In genomic region chr11:55459850-55460558, GRCm38 (mm10) we compare ENCODE assay signal across 8 mouse cellular contexts. TPM values are rescaled to one million over a fixed set of nuclear protein-coding genes. Genes with fewer than 3 reads are reported as not detected.
DNase-seq lines count a peak whose midpoint lies in the region; ATAC-seq and TF ChIP-seq lines count a peak whose summit lies in the region.

No protein-coding gene starts in this region.

- TF ChIP-seq EP300 in heart, adult 2 months (IDR thresholded peaks at IDR 0.05; ENCODE audit: insufficient read depth, low read depth, low read length), result no peak
- no peak for TF ChIP-seq EP300 in ES-Bruce4 (IDR thresholded peaks at IDR 0.05; ENCODE audit: insufficient read depth, low read depth, low read length)

- H3K27me3 ChIP-seq in heart, adult 2 months (ENCODE audit: control insufficient read depth, insufficient read depth, low read length), result no peaks in the 10 kb centered on the region
- no peaks in the 10 kb centered on the region for H3K27me3 ChIP-seq in ES-Bruce4 (ENCODE audit: control insufficient read depth, insufficient read depth, low read length, poor library complexity, severe bottlenecking)
- H3K27me3 ChIP-seq in hindbrain, embryonic 10.5 days (ENCODE audit: insufficient read depth, poor library complexity, severe bottlenecking), result no peaks in the 10 kb centered on the region

- 0 out of 2 replicates have a peak, but pooled peaks cover 2% of the 10 kb centered on the region for H3K79me2 ChIP-seq in heart, adult 2 months (replicated peaks; ENCODE audit: control insufficient read depth, insufficient read depth, low read length)

- 18% methylated on average over 3 of the region's 3 CpGs for WGBS in heart, adult 2 months
- 34% methylated on average over 3 of the region's 3 CpGs for WGBS in hindbrain, embryonic 10.5 days

- no peak for TF ChIP-seq POLR2A in heart, adult 2 months (IDR thresholded peaks at IDR 0.05; ENCODE audit: insufficient read depth, low read depth, low read length)
- no peak for TF ChIP-seq POLR2A in ES-Bruce4 (IDR thresholded peaks at IDR 0.05; ENCODE audit: insufficient read depth, low read length)

- DNase-seq in heart, adult 2 months, result peak in 1 of 2 experiments; percentile 18
- DNase-seq in heart, postnatal 25 days (ENCODE audit: low spot score), result no peak
- no peak for DNase-seq in hindbrain, embryonic 10.5 days (ENCODE audit: low spot score)
- DNase-seq in lung, postnatal 10 days, result peak; percentile 24
- DNase-seq in left cerebral cortex, adult 18-20 months (ENCODE audit: low spot score in 2 of 2), result no peak
- DNase-seq in gastrocnemius, postnatal 25 days, result no peak

- no peak for ATAC-seq in megakaryocyte-erythroid progenitor cell, adult 5-6 weeks (replicated peaks; ENCODE audit: low FRiP score, low TSS enrichment, poor library complexity, severe bottlenecking)

- peaks cover 7% of the 10 kb centered on the region for H3K36me3 ChIP-seq in heart, adult 2 months (ENCODE audit: control insufficient read depth, insufficient read depth, low read length)
- no peaks in the 10 kb centered on the region for H3K36me3 ChIP-seq in ES-Bruce4 (ENCODE audit: control insufficient read depth, insufficient read depth, low read length, poor library complexity, severe bottlenecking)
- H3K36me3 ChIP-seq in hindbrain, embryonic 10.5 days, result peaks cover 10% of the 10 kb centered on the region

- peak overlapping the region; percentile 88 for H3K9ac ChIP-seq in heart, adult 2 months (ENCODE audit: low read depth, low read length)
- H3K9ac ChIP-seq in ES-Bruce4 (ENCODE audit: low read depth, poor library complexity, severe bottlenecking), result peak overlapping the region; percentile 63

- H3K9me3 ChIP-seq in ES-Bruce4 (replicated peaks; ENCODE audit: control insufficient read depth, insufficient read depth, low read length, poor library complexity, severe bottlenecking), result no peaks in the 10 kb centered on the region
- H3K9me3 ChIP-seq in hindbrain, embryonic 10.5 days, result no peaks in the 10 kb centered on the region

- peak overlapping the region; percentile 92 for H3K27ac ChIP-seq in heart, adult 2 months
- H3K27ac ChIP-seq in ES-Bruce4 (ENCODE audit: insufficient read depth, low read length), result 0 out of 2 replicates have a peak overlapping the region, but pooled peaks have one; percentile 7
- peak overlapping the region; percentile 83 for H3K27ac ChIP-seq in hindbrain, embryonic 10.5 days

- H3K4me1 ChIP-seq in heart, adult 2 months (ENCODE audit: control insufficient read depth, insufficient read depth, low read length), result peaks cover 9% of the 10 kb centered on the region
- no peaks in the 10 kb centered on the region for H3K4me1 ChIP-seq in ES-Bruce4 (ENCODE audit: control insufficient read depth, insufficient read depth, low read length)
- peaks cover 31% of the 10 kb centered on the region for H3K4me1 ChIP-seq in hindbrain, embryonic 10.5 days (replicated peaks)

- intact Hi-C loops in heart, adult 2 months (cut with DNase I), result loop anchor here (5.0 to 10.0 kb wide), 2 partner anchors 365 to 1023 kb away; partner anchors contain the start of genes Fnip1 and Gm2a
- intact Hi-C loops in heart, postnatal 25 days (cut with DNase I), result no loop called here

- peak overlapping the region; percentile 82 for H3K4me3 ChIP-seq in heart, adult 2 months
- peak overlapping the region; percentile 94 for H3K4me3 ChIP-seq in ES-Bruce4 (ENCODE audit: low read depth, low read length)
- peak overlapping the region; percentile 85 for H3K4me3 ChIP-seq in hindbrain, embryonic 10.5 days

- TF ChIP-seq CTCF in heart, adult 2 months (IDR thresholded peaks at IDR 0.05), result no peak
- no peak for TF ChIP-seq CTCF in ES-Bruce4 (IDR thresholded peaks at IDR 0.05; ENCODE audit: low read depth, low read length)

RNA-seq across cellular contexts. Expression of gene Atox1, which starts 1.0 kb away (rescaled TPM):
- total RNA-seq in heart, adult 2 months (2021), result 100 to 1,000 TPM in 1 of 2 experiments, 10 to 100 TPM in 1; 98.6 to 112 TPM
- polyA plus RNA-seq in heart, adult 2 months (2012; rRNA removed), result 155 and 204 TPM in 2 replicates
- total RNA-seq in heart, postnatal 25 days (2021), result 100 to 1,000 TPM; 113 to 124 TPM
- polyA plus RNA-seq in ES-Bruce4 (2011; ENCODE audit: insufficient read depth, insufficient read length, low read depth, missing spikeins), result 120 and 142 TPM in 2 replicates
- polyA plus RNA-seq in hindbrain, embryonic 10.5 days (2016; fragmentation: Nextera tagmentation; extraction: Ambion mirVana), result 269 and 322 TPM in 2 replicates
- total RNA-seq in left cerebral cortex, adult 18-20 months (2021), result 100 to 1,000 TPM in 1 of 2 experiments, 10 to 100 TPM in 1; 84.3 to 103 TPM
- total RNA-seq in gastrocnemius, postnatal 25 days (2021), result 10 to 100 TPM; 51.8 to 60.6 TPM
- 212 and 229 TPM in 2 replicates for total RNA-seq in megakaryocyte-erythroid progenitor cell, adult 5-6 weeks (2014; fragmentation: Nextera tagmentation)
- 42.7 and 68.1 TPM in 2 replicates for total RNA-seq in megakaryocyte-erythroid progenitor cell, adult 5-6 weeks (2017)

RNA-seq across cellular contexts. Expression of gene G3bp1, which starts 9.5 kb away (rescaled TPM):
- total RNA-seq in heart, adult 2 months (2021), result 10 to 100 TPM; 40.0 to 41.3 TPM
- polyA plus RNA-seq in heart, adult 2 months (2012; rRNA removed), result 22.0 and 31.6 TPM in 2 replicates
- 10 to 100 TPM; 39.7 to 42.8 TPM for total RNA-seq in heart, postnatal 25 days (2021)
- 146 and 147 TPM in 2 replicates for polyA plus RNA-seq in ES-Bruce4 (2011; ENCODE audit: insufficient read depth, insufficient read length, low read depth, missing spikeins)
- polyA plus RNA-seq in hindbrain, embryonic 10.5 days (2016; fragmentation: Nextera tagmentation; extraction: Ambion mirVana), result 221 and 269 TPM in 2 replicates
- total RNA-seq in left cerebral cortex, adult 18-20 months (2021), result 10 to 100 TPM; 34.4 to 35.7 TPM
- 10 to 100 TPM; 50.0 to 50.4 TPM for total RNA-seq in gastrocnemius, postnatal 25 days (2021)
- total RNA-seq in megakaryocyte-erythroid progenitor cell, adult 5-6 weeks (2014; fragmentation: Nextera tagmentation), result 102 and 106 TPM in 2 replicates
- 128 and 135 TPM in 2 replicates for total RNA-seq in megakaryocyte-erythroid progenitor cell, adult 5-6 weeks (2017)

RNA-seq across cellular contexts. Expression of gene Sparc, which starts 37.0 kb away (rescaled TPM):
- 100 to 1,000 TPM; 320 to 420 TPM for total RNA-seq in heart, adult 2 months (2021)
- polyA plus RNA-seq in heart, adult 2 months (2012; rRNA removed), result 666 and 876 TPM in 2 replicates
- 100 to 1,000 TPM; 785 to 951 TPM for total RNA-seq in heart, postnatal 25 days (2021)
- 344 and 354 TPM in 2 replicates for polyA plus RNA-seq in ES-Bruce4 (2011; ENCODE audit: insufficient read depth, insufficient read length, low read depth, missing spikeins)
- polyA plus RNA-seq in hindbrain, embryonic 10.5 days (2016; fragmentation: Nextera tagmentation; extraction: Ambion mirVana), result 400 and 454 TPM in 2 replicates
- total RNA-seq in left cerebral cortex, adult 18-20 months (2021), result 100 to 1,000 TPM; 174 to 202 TPM
- 1,000 to 10,000 TPM in 1 of 2 experiments, 100 to 1,000 TPM in 1; 811 to 1,001 TPM for total RNA-seq in gastrocnemius, postnatal 25 days (2021)
- total RNA-seq in megakaryocyte-erythroid progenitor cell, adult 5-6 weeks (2014; fragmentation: Nextera tagmentation), result not detected in 2 replicates
- not detected in 2 replicates for total RNA-seq in megakaryocyte-erythroid progenitor cell, adult 5-6 weeks (2017)

Comparison
In these comparisons a context has a peak if more than half of its experiments do, and no peak if none do; other contexts are left out.
1. H3K27ac ChIP-seq: peak in every context shown above with its lines; median percentile 92 in heart, adult 2 months; 83 in hindbrain, embryonic 10.5 days; 7 in ES-Bruce4.
2. RNA of gene Sparc, which starts 37.0 kb away (total RNA-seq): 811 to 1,001 TPM in gastrocnemius, postnatal 25 days, 785 to 951 TPM in heart, postnatal 25 days, 320 to 420 TPM in heart, adult 2 months and 174 to 202 TPM in left cerebral cortex, adult 18-20 months; not detected in megakaryocyte-erythroid progenitor cell, adult 5-6 weeks; every median in the first group is over 100 times any median in the second.
3. Peak in every context shown above with its lines, with median percentiles within 50 percentile points of each other: H3K4me3 ChIP-seq.